Mouse (Mus musculus) myocyte (in vitro differentiated cells): ENCODE measurements around the gene Padi2. TPM values are rescaled to one million over a fixed set of nuclear protein-coding genes. Genes with fewer than 3 reads are reported as not detected.

Experiments
- H3K27me3 ChIP-seq: one replicate; pipeline ENCODE4 v1.6.1; 2011; ENCODE audit not compliant: control insufficient read depth, insufficient read depth, insufficient read length
- H3K36me3 ChIP-seq: one replicate; pipeline ENCODE4 v1.6.1; 2011; ENCODE audit not compliant: control insufficient read depth, insufficient read depth
- H3K4me2 ChIP-seq: one replicate; pipeline ENCODE4 v1.6.1; 2011; ENCODE audit warnings: low read depth, control low read depth
- H3K4me3 ChIP-seq: one replicate; pipeline ENCODE4 v1.5.1; 2011; ENCODE audit warnings: mild to moderate bottlenecking, control low read depth, moderate library complexity
- H3K79me2 ChIP-seq: one replicate; pipeline ENCODE4 v1.6.1; 2011; ENCODE audit not compliant: control insufficient read depth, insufficient read depth
- H3ac ChIP-seq: one replicate; pipeline ENCODE4 v1.6.1; 2011; ENCODE audit not compliant: control insufficient read depth, insufficient read length
- CEBPB ChIP-seq: IDR thresholded peaks from 2 replicates; pipeline ENCODE4 v1.6.1; 2011; ENCODE audit warnings: mild to moderate bottlenecking, moderate library complexity; ENCODE audit not compliant: poor library complexity, insufficient read depth, severe bottlenecking
- E2F4 ChIP-seq: IDR thresholded peaks from one replicate; pipeline ENCODE4 v1.6.1; 2011; ENCODE audit warnings: mild to moderate bottlenecking, control low read depth, moderate library complexity; ENCODE audit not compliant: insufficient read depth
- MAX ChIP-seq: IDR thresholded peaks from one replicate; pipeline ENCODE4 v1.6.1; 2011; ENCODE audit warnings: low read depth, mild to moderate bottlenecking, control low read depth
- MYOD1 ChIP-seq, 3 experiments: IDR thresholded peaks; one replicate each; pipeline ENCODE4 v1.6.1; 2011; ENCODE audit warnings: control low read depth in 2 of 3, low read depth in 2 of 3, mild to moderate bottlenecking in 2 of 3, moderate library complexity in 1 of 3; ENCODE audit not compliant: insufficient read length in 2 of 3, control insufficient read depth in 1 of 3
- MYOG ChIP-seq, 3 experiments: IDR thresholded peaks; one replicate each; pipeline ENCODE4 v1.6.1; 2011; ENCODE audit warnings: control low read depth in 2 of 3, low read depth in 2 of 3, mild to moderate bottlenecking in 2 of 3; ENCODE audit not compliant: insufficient read length in 2 of 3, control insufficient read depth in 1 of 3, insufficient read depth in 1 of 3
- POLR2A ChIP-seq: IDR thresholded peaks from one replicate; pipeline ENCODE4 v1.6.1; 2011; ENCODE audit warnings: low read depth, mild to moderate bottlenecking, control low read depth, moderate library complexity; ENCODE audit not compliant: insufficient read length
- POLR2AphosphoS2 ChIP-seq: IDR thresholded peaks from one replicate; pipeline ENCODE4 v1.6.1; 2011; ENCODE audit warnings: low read depth, control low read depth; ENCODE audit not compliant: insufficient read length
- REST ChIP-seq: IDR thresholded peaks from one replicate; pipeline ENCODE4 v1.6.1; 2011; ENCODE audit warnings: mild to moderate bottlenecking, control low read depth, moderate library complexity; ENCODE audit not compliant: insufficient read depth, insufficient read length
- SRF ChIP-seq: IDR thresholded peaks from one replicate; pipeline ENCODE4 v1.6.1; 2011; ENCODE audit warnings: low read depth; ENCODE audit not compliant: control insufficient read depth, insufficient read length
- TCF12 ChIP-seq: IDR thresholded peaks from one replicate; pipeline ENCODE4 v1.6.1; 2011; ENCODE audit warnings: mild to moderate bottlenecking, control low read depth; ENCODE audit not compliant: poor library complexity, insufficient read depth, severe bottlenecking
- TCF3 ChIP-seq: IDR thresholded peaks from one replicate; pipeline ENCODE4 v1.6.1; 2011; ENCODE audit warnings: low read depth, control low read depth; ENCODE audit not compliant: insufficient read length
- USF1 ChIP-seq: IDR thresholded peaks from one replicate; pipeline ENCODE4 v1.6.1; 2011; ENCODE audit warnings: low read depth, mild to moderate bottlenecking, control low read depth, moderate library complexity
- polyA plus RNA-seq: library from polyadenylated mRNA; unstranded; fragments of >200 nt; fragmentation: generic; extraction: Trizol; gene quantifications from one replicate; pipeline ENCODE4 v1.2.1, GENCODE M21; 2012; ENCODE audit warnings: missing spikeins

The Padi2 gene
- polyA plus RNA-seq, 1 experiment: 20.7 TPM

GRCm38 (mm10) chr4:140882365-140882764 lies 23.8 kb upstream of the Padi2 start:
- Histone ChIP-seq H3K4me3 (no peak overlapping the region), H3K79me2 (no peaks in the 10 kb centered on the region), H3K4me2 (no peak overlapping the region), H3K36me3 (no peaks in the 10 kb centered on the region), H3ac (no peak overlapping the region), H3K27me3 (no peaks in the 10 kb centered on the region)
- TF ChIP-seq MYOG (IDR thresholded peaks at IDR 0.05; ENCODE audit: control insufficient read depth in 1 of 3, insufficient read depth in 1 of 3, insufficient read length in 2 of 3, low read depth in 2 of 3) (no peak), REST (no peak), SRF (no peak), MYOD1 (IDR thresholded peaks at IDR 0.05; ENCODE audit: control insufficient read depth in 1 of 3, insufficient read length in 2 of 3, low read depth in 2 of 3) (no peak), POLR2AphosphoS2 (no peak), USF1 (no peak), TCF3 (no peak), MAX (no peak), POLR2A (no peak), E2F4 (no peak)

GRCm38 (mm10) chr4:140882981-140883380 lies 23.2 kb upstream of the Padi2 start:
- H3K36me3 ChIP-seq: no peaks in the 10 kb centered on the region
- TF ChIP-seq REST (no peak), MYOD1 (IDR thresholded peaks at IDR 0.05; ENCODE audit: control insufficient read depth in 1 of 3, insufficient read length in 2 of 3, low read depth in 2 of 3) (no peak), POLR2A (no peak)
- no peaks in the 10 kb centered on the region for H3K27me3 ChIP-seq
- no peak overlapping the region for H3ac ChIP-seq
- H3K4me3 ChIP-seq: no peak overlapping the region
- no peaks in the 10 kb centered on the region for H3K79me2 ChIP-seq
- no peak overlapping the region for H3K4me2 ChIP-seq

GRCm38 (mm10) chr4:140883852-140884251 lies 22.3 kb upstream of the Padi2 start:
- no peak overlapping the region for H3K4me3 ChIP-seq
- no peaks in the 10 kb centered on the region for H3K27me3 ChIP-seq
- TF ChIP-seq TCF3 (peak; percentile 28), TCF12 (no peak), CEBPB (no peak), MYOG (IDR thresholded peaks at IDR 0.05; ENCODE audit: control insufficient read depth in 1 of 3, insufficient read depth in 1 of 3, insufficient read length in 2 of 3, low read depth in 2 of 3) (peak in 2 of 3 experiments; percentile 32 to 82), MYOD1 (IDR thresholded peaks at IDR 0.05; ENCODE audit: control insufficient read depth in 1 of 3, insufficient read length in 2 of 3, low read depth in 2 of 3) (peak in 1 of 3 experiments; percentile 61), SRF (no peak), USF1 (peak; percentile 85), POLR2AphosphoS2 (no peak)
- H3K79me2 ChIP-seq: no peaks in the 10 kb centered on the region
- H3ac ChIP-seq: no peak overlapping the region
- no peaks in the 10 kb centered on the region for H3K36me3 ChIP-seq
- no peak overlapping the region for H3K4me2 ChIP-seq

GRCm38 (mm10) chr4:140891525-140892162 lies 14.5 kb upstream of the Padi2 start:
- H3ac ChIP-seq: no peak overlapping the region
- H3K27me3 ChIP-seq: no peaks in the 10 kb centered on the region
- no peak overlapping the region for H3K4me3 ChIP-seq
- TF ChIP-seq MYOD1 (IDR thresholded peaks at IDR 0.05; ENCODE audit: control insufficient read depth in 1 of 3, insufficient read length in 2 of 3, low read depth in 2 of 3) (no peak), MYOG (IDR thresholded peaks at IDR 0.05; ENCODE audit: control insufficient read depth in 1 of 3, insufficient read depth in 1 of 3, insufficient read length in 2 of 3, low read depth in 2 of 3) (no peak)
- H3K79me2 ChIP-seq: no peaks in the 10 kb centered on the region
- H3K36me3 ChIP-seq: no peaks in the 10 kb centered on the region
- no peak overlapping the region for H3K4me2 ChIP-seq

GRCm38 (mm10) chr4:140892163-140892530 lies 14.0 kb upstream of the Padi2 start:
- Histone ChIP-seq H3K79me2 (no peaks in the 10 kb centered on the region), H3K36me3 (no peaks in the 10 kb centered on the region), H3K27me3 (no peaks in the 10 kb centered on the region), H3K4me3 (no peak overlapping the region), H3ac (no peak overlapping the region), H3K4me2 (no peak overlapping the region)
- TF ChIP-seq TCF3: no peak

- Histone ChIP-seq H3K4me3 (no peak overlapping the region), H3K36me3 (no peaks in the 10 kb centered on the region), H3ac (no peak overlapping the region), H3K79me2 (no peaks in the 10 kb centered on the region), H3K4me2 (peak overlapping the region; percentile 56), H3K27me3 (no peaks in the 10 kb centered on the region)
- TF ChIP-seq POLR2AphosphoS2: no peak
- peak in 1 of 3 experiments; percentile 19 for TF ChIP-seq MYOG (IDR thresholded peaks at IDR 0.05; ENCODE audit: control insufficient read depth in 1 of 3, insufficient read depth in 1 of 3, insufficient read length in 2 of 3, low read depth in 2 of 3)
- TF ChIP-seq MYOD1 (IDR thresholded peaks at IDR 0.05; ENCODE audit: control insufficient read depth in 1 of 3, insufficient read length in 2 of 3, low read depth in 2 of 3): peak in 2 of 3 experiments; percentile 60 to 62
- TF ChIP-seq SRF: peak; percentile 95
Measured at GRCm38 (mm10) chr4:140904776-140905425, 1.2 kb upstream of the Padi2 start.
